Mouse (Mus musculus) heart, embryonic 11.5 days (tissue): Measurements from ENCODE around the gene Endou. TPM values are rescaled to one million over a fixed set of nuclear protein-coding genes. Genes with fewer than 3 reads are reported as not detected.

Source experiments
- ATAC-seq: fragments of 200-750 bp; cut with Nextera tagmentation; replicated peaks from 2 replicates; pipeline ENCODE4 v1.8.0; 2017; ENCODE audit warnings: moderate library complexity; ENCODE audit not compliant: insufficient number of reproducible peaks, low FRiP score, low TSS enrichment
- H3K27ac ChIP-seq: fragments of 300-500 bp; sonication (generic); 2 replicates; pipeline ENCODE4 v1.5.1; 2014; ENCODE audit warnings: mild to moderate bottlenecking, low read depth, low read length
- H3K27me3 ChIP-seq: fragments of 300-500 bp; sonication (generic); 2 replicates; pipeline ENCODE4 v1.6.1; 2014; ENCODE audit warnings: mild to moderate bottlenecking, low read length, mixed read lengths; ENCODE audit not compliant: control insufficient read depth, insufficient read depth
- H3K36me3 ChIP-seq: fragments of 300-500 bp; sonication (generic); 2 replicates; pipeline ENCODE4 v1.6.1; 2014; ENCODE audit warnings: mild to moderate bottlenecking, low read length, moderate library complexity, mixed read lengths; ENCODE audit not compliant: control insufficient read depth, insufficient read depth
- H3K4me1 ChIP-seq: fragments of 300-500 bp; sonication (generic); 2 replicates; pipeline ENCODE4 v1.6.1; 2014; ENCODE audit warnings: low read length; ENCODE audit not compliant: control insufficient read depth, insufficient read depth
- H3K4me2 ChIP-seq: fragments of 300-500 bp; sonication (generic); 2 replicates; pipeline ENCODE4 v1.6.1; 2014; ENCODE audit warnings: mild to moderate bottlenecking, moderate library complexity
- H3K4me3 ChIP-seq: fragments of 300-500 bp; sonication (generic); 2 replicates; pipeline ENCODE4 v1.5.1; 2014; ENCODE audit warnings: low read depth, low read length
- H3K9ac ChIP-seq: fragments of 300-500 bp; sonication (generic); 2 replicates; pipeline ENCODE4 v1.6.1; 2014; ENCODE audit warnings: mild to moderate bottlenecking, low read depth, low read length, moderate library complexity
- H3K9me3 ChIP-seq: fragments of 300-500 bp; sonication (generic); replicated peaks from 2 replicates; pipeline ENCODE4 v1.6.1; 2016; ENCODE audit warnings: low read length; ENCODE audit not compliant: control insufficient read depth
- WGBS: fragments of 180-500 bp; shearing (Covaris S2); extraction: QIAGEN DNeasy Blood & Tissue Kit; methylation state at CpG from one replicate; pipeline ENCODE4 v1.1.7; 2014; ENCODE audit not compliant: insufficient replicate concordance; 5-methylcytosine and 5-hydroxymethylcytosine counted together
- polyA plus RNA-seq: library from polyadenylated mRNA; unstranded; fragments of >200 nt; fragmentation: Nextera tagmentation; extraction: Ambion mirVana; gene quantifications from 2 replicates; pipeline ENCODE4 v1.2.1, GENCODE M21; 2014

The Endou gene
- polyA plus RNA-seq, 1 experiment from 2014 or later: not detected

DNA sequence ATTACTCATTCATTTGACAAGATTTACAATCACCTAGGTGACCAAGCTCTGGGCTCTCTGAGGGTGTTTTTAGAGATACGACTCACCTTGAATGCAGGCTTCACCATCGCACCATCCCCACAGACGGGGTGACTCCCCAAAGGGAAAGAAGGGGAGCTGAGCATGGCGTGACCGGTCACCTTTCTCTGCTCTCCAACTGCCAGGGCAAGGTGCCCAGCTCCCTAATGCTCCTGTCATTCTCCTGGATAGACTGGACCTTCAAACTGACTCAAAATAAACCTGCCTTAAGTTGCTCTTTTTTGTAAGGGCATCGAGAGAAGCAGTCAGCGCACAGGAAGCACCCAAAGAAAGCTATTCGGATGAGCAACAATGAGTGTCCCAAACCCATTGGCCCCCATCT, 39.1 kb upstream of the Endou start:
- H3K36me3 ChIP-seq: no peaks in the 10 kb centered on the region
- WGBS: 78% methylated on average over 8 of the region's 8 CpGs
- ATAC-seq: no peak
- H3K27ac ChIP-seq: no peak overlapping the region
- H3K9ac ChIP-seq: no peak overlapping the region
- peaks cover 45% of the 10 kb centered on the region for H3K4me1 ChIP-seq
- H3K4me2 ChIP-seq: no peak overlapping the region
- H3K9me3 ChIP-seq: no peaks in the 10 kb centered on the region
- H3K27me3 ChIP-seq: peaks cover 19% of the 10 kb centered on the region
- H3K4me3 ChIP-seq: no peak overlapping the region

DNA sequence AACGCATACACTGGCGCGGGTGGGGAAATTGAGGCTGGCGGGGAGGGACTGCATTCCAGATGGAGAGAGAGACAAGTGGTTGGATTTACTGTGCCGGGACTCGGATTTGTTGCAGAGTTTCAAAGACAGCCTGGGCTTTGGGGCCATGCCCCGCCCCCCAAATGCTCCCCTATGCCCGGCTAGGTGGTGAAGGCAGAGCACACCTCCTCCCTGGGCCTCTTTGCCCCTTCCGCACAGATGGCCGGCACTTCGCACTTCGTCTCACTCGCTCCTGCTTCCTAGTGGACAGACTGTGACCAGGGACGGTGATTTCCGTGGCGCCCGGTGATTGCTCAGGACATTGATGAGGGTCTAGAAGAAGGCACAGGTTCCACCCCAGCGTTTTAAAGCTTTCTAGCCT, 37.1 kb upstream of the Endou start:
- Histone ChIP-seq H3K4me2 (peak overlapping the region; percentile 84), H3K36me3 (no peaks in the 10 kb centered on the region), H3K9me3 (no peaks in the 10 kb centered on the region), H3K27me3 (peaks cover 22% of the 10 kb centered on the region), H3K27ac (peak overlapping the region; percentile 73), H3K4me1 (peaks cover 32% of the 10 kb centered on the region), H3K4me3 (peak overlapping the region; percentile 48), H3K9ac (peak overlapping the region; percentile 73)
- ATAC-seq: peak; percentile 37; the same call in 1 of the 2 replicates
- 3% methylated on average over 18 of the region's 18 CpGs for WGBS

- peaks cover 22% of the 10 kb centered on the region for H3K27me3 ChIP-seq
- H3K4me3 ChIP-seq: peak within 1 kb of the TSS; percentile 48
- under 1% methylated on average over 43 of the region's 44 CpGs for WGBS
- peak; percentile 85 for ATAC-seq
- peak within 1 kb of the TSS; percentile 84 for H3K4me2 ChIP-seq
- H3K9me3 ChIP-seq: no peaks in the 10 kb centered on the region
- peaks cover 29% of the 10 kb centered on the region for H3K4me1 ChIP-seq
- no peaks in the 10 kb centered on the region for H3K36me3 ChIP-seq
- H3K9ac ChIP-seq: peak within 1 kb of the TSS; percentile 73
- peak within 1 kb of the TSS; percentile 73 for H3K27ac ChIP-seq
Measured at GRCm38 (mm10) chr15:97767280-97768186, 36.4 kb upstream of the Endou start, which contains the start of gene Rapgef3. Gene Rapgef3 (minus strand): TSS chr15:97767972.

- H3K36me3 ChIP-seq: no peaks in the 10 kb centered on the region
- H3K4me1 ChIP-seq: peaks cover 23% of the 10 kb centered on the region
- no peaks in the 10 kb centered on the region for H3K9me3 ChIP-seq
- peak overlapping the region; percentile 84 for H3K4me2 ChIP-seq
- ATAC-seq: no peak
- H3K9ac ChIP-seq: peak overlapping the region; percentile 73
- H3K27ac ChIP-seq: peak overlapping the region; percentile 73; the same call in 1 of the 2 replicates
- 7% methylated on average over 23 of the region's 23 CpGs for WGBS
- peak overlapping the region; percentile 48 for H3K4me3 ChIP-seq
- peaks cover 22% of the 10 kb centered on the region for H3K27me3 ChIP-seq
Measured at GRCm38 (mm10) chr15:97766594-97767279, 35.6 kb upstream of the Endou start.

- H3K4me2 ChIP-seq: peak overlapping the region; percentile 84
- WGBS: 30% methylated on average over 8 of the region's 8 CpGs
- H3K4me1 ChIP-seq: peaks cover 26% of the 10 kb centered on the region
- no peak overlapping the region for H3K27ac ChIP-seq
- no peaks in the 10 kb centered on the region for H3K36me3 ChIP-seq
- no peaks in the 10 kb centered on the region for H3K9me3 ChIP-seq
- H3K27me3 ChIP-seq: peaks cover 22% of the 10 kb centered on the region
- peak overlapping the region; percentile 48 for H3K4me3 ChIP-seq
- ATAC-seq: no peak
- peak overlapping the region; percentile 73 for H3K9ac ChIP-seq
Measured at GRCm38 (mm10) chr15:97766194-97766593, 35.1 kb upstream of the Endou start.

DNA sequence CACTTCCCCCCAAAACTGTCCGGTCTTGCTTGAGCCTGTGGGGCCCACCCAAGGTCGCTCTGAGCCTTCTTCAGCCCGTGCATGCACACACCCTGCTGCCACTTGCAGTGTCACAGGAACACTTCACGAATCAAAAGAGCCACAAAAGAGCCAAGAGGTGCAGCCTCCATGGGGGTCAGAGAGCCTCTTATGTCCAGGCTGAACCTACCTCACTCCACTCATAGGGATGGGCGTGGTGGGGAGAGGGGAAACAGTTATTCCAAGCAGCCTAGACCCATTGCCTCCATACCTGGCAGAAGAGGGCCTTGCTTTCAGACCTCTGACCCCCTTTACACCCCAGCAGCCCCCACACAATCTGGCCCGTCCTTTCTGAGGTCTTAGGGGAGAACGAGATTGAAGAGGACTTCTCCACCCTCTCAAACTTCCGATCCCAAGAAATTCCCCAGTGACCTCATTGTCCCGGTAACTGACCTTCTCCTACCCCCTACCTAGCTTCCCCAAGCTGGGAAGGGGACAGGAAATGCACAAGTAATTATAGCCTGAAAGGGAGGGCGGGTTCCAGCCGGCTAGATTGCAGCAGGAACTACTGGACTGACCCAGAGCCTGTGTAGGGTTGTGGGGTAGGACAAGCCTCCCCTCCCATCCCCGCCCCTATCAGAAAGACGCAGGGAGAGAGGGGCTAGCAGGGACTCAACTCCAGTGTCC, 34.1 kb upstream of the Endou start:
- WGBS: 38% methylated on average over 13 of the region's 13 CpGs
- Histone ChIP-seq H3K9ac (0 out of 2 replicates have a peak overlapping the region, but pooled peaks have one; percentile 16), H3K4me1 (peaks cover 26% of the 10 kb centered on the region), H3K4me2 (peak overlapping the region; percentile 84), H3K27me3 (peaks cover 24% of the 10 kb centered on the region), H3K9me3 (no peaks in the 10 kb centered on the region), H3K36me3 (no peaks in the 10 kb centered on the region; the same call in 1 of the 2 replicates), H3K4me3 (peak overlapping the region; percentile 48), H3K27ac (no peak overlapping the region)
- no peak for ATAC-seq

GRCm38 (mm10) chr15:97764532-97764931, 33.4 kb upstream of the Endou start:
- Histone ChIP-seq H3K36me3 (peaks cover 3% of the 10 kb centered on the region; the same call in 1 of the 2 replicates), H3K4me3 (no peak overlapping the region), H3K9me3 (no peaks in the 10 kb centered on the region), H3K27me3 (peaks cover 23% of the 10 kb centered on the region), H3K4me1 (peaks cover 26% of the 10 kb centered on the region), H3K4me2 (no peak overlapping the region), H3K27ac (no peak overlapping the region), H3K9ac (no peak overlapping the region)
- WGBS: 65% methylated on average over 2 of the region's 2 CpGs
- no peak for ATAC-seq
